Mouse (Mus musculus) G1E (cell line): ENCODE data around the gene Crct1.

Experiments
- CTCF ChIP-seq: IDR thresholded peaks from 2 replicates; pipeline ENCODE4 v1.5.1; 2012; ENCODE audit warnings: low read depth, low read length, inconsistent platforms, mixed read lengths
- TAL1 ChIP-seq: conservative IDR thresholded peaks from 2 replicates; pipeline ENCODE4 v1.6.1; 2012; ENCODE audit warnings: low read depth, low read length, inconsistent platforms, mixed read lengths

GRCm38 (mm10) chr3:93015460-93016104 is at the start of gene Crct1:
- no peak for TF ChIP-seq CTCF
- TF ChIP-seq TAL1, result no peak
